ENCODE assay signal across 8 mouse cellular contexts in genomic region chr17:35870151-35870883, GRCm38 (mm10). TPM values are rescaled to one million over a fixed set of nuclear protein-coding genes. Genes with fewer than 3 reads are reported as not detected.
A peak's percentile ranks its signal among the peaks of the same experiment; 100 is the strongest.
DNase-seq lines count a peak whose midpoint lies in the region; ATAC-seq lines count a peak whose summit lies in the region.

No protein-coding gene starts in this region.

- H3K9ac ChIP-seq in lung, embryonic 15.5 days = peak overlapping the region; percentile 79

- H3K4me2 ChIP-seq in lung, embryonic 15.5 days = peak overlapping the region; percentile 90

- H3K9me3 ChIP-seq in lung, embryonic 15.5 days = no peaks in the 10 kb centered on the region

- whole genome bisulfite sequencing in lung, embryonic 15.5 days = 34% methylated on average over 9 of the region's 9 CpGs

- H3K27ac ChIP-seq in lung, embryonic 15.5 days = peak overlapping the region; percentile 99

- H3K4me3 ChIP-seq in lung, embryonic 15.5 days = peak overlapping the region; percentile 73

- peaks cover 19% of the 10 kb centered on the region for H3K36me3 ChIP-seq in lung, embryonic 15.5 days

- no peak for ATAC-seq in frontal cortex, adult (ENCODE audit: low TSS enrichment)
- peak; percentile 9; the same call in 1 of the 2 replicates for ATAC-seq in lung, embryonic 15.5 days (ENCODE audit: borderline replicate concordance, extremely low read depth, low FRiP score, low TSS enrichment)

- H3K4me1 ChIP-seq in lung, embryonic 15.5 days = peaks cover 51% of the 10 kb centered on the region

- no peaks in the 10 kb centered on the region for H3K27me3 ChIP-seq in lung, embryonic 15.5 days

- peak; percentile 52 to 67 for DNase-seq in frontal cortex, postnatal 10 days (ENCODE audit: low spot score in 2 of 2)
- DNase-seq in adrenal gland, postnatal 14 days = peak; percentile 77
- DNase-seq in heart, adult 18-20 months = peak; percentile 79 to 92
- DNase-seq in kidney, adult 11 months = peak; percentile 69
- DNase-seq in skeletal muscle tissue, adult 2 months (ENCODE audit: low read depth, low spot score) = peak; percentile 59
- DNase-seq in cerebellum, adult 11-12 months = no peak

RNA-seq across cellular contexts. Expression of gene Ppp1r18, which starts 4.9 kb away (rescaled TPM):
- total RNA-seq in adrenal gland, postnatal 14 days (2021) = 29.5 and 44.4 TPM in 2 replicates
- 10 to 100 TPM; 15.5 to 15.7 TPM for total RNA-seq in heart, adult 18-20 months (2021)
- polyA plus RNA-seq in lung, embryonic 15.5 days (2015; fragmentation: Nextera tagmentation; extraction: Ambion mirVana) = 21.3 and 23.4 TPM in 2 replicates

RNA-seq across cellular contexts. Expression of gene Nrm, which starts 9.2 kb away (rescaled TPM):
- 10.6 and 15.9 TPM in 2 replicates for total RNA-seq in adrenal gland, postnatal 14 days (2021)
- total RNA-seq in heart, adult 18-20 months (2021) = 1 to 10 TPM; 1.8 to 2.5 TPM
- polyA plus RNA-seq in lung, embryonic 15.5 days (2015; fragmentation: Nextera tagmentation; extraction: Ambion mirVana) = 71.0 and 73.3 TPM in 2 replicates

RNA-seq across cellular contexts. Expression of gene Dhx16, which starts 9.3 kb away (rescaled TPM):
- 40.2 and 41.1 TPM in 2 replicates for total RNA-seq in adrenal gland, postnatal 14 days (2021)
- total RNA-seq in heart, adult 18-20 months (2021) = 10 to 100 TPM; 18.3 to 20.4 TPM
- polyA plus RNA-seq in lung, embryonic 15.5 days (2015; fragmentation: Nextera tagmentation; extraction: Ambion mirVana) = 42.0 and 42.1 TPM in 2 replicates

RNA-seq across cellular contexts. Expression of gene 2310061I04Rik, which starts 26.9 kb away (rescaled TPM):
- total RNA-seq in adrenal gland, postnatal 14 days (2021) = 73.6 and 79.5 TPM in 2 replicates
- 100 to 1,000 TPM; 101 to 105 TPM for total RNA-seq in heart, adult 18-20 months (2021)
- 20.5 and 21.2 TPM in 2 replicates for polyA plus RNA-seq in lung, embryonic 15.5 days (2015; fragmentation: Nextera tagmentation; extraction: Ambion mirVana)

RNA-seq across cellular contexts. Expression of gene Mdc1, which starts 29.0 kb away (rescaled TPM):
- 20.6 and 21.9 TPM in 2 replicates for total RNA-seq in adrenal gland, postnatal 14 days (2021)
- 10 to 100 TPM; 13.3 to 17.8 TPM for total RNA-seq in heart, adult 18-20 months (2021)
- 24.1 and 24.7 TPM in 2 replicates for polyA plus RNA-seq in lung, embryonic 15.5 days (2015; fragmentation: Nextera tagmentation; extraction: Ambion mirVana)
